Mouse (Mus musculus) liver, embryonic 15.5 days (tissue): ENCODE results near the gene Foxp1. TPM values are rescaled to one million over a fixed set of nuclear protein-coding genes. Genes with fewer than 3 reads are reported as not detected.

Experiments
- ATAC-seq: fragments of 200-750 bp; cut with Nextera tagmentation; 2 replicates; pipeline ENCODE4 v1.8.0; 2017; ENCODE audit warnings: moderate number of reproducible peaks, mild to moderate bottlenecking, moderate library complexity; ENCODE audit not compliant: insufficient read depth
- H3K27ac ChIP-seq: fragments of 300-500 bp; sonication (generic); replicated peaks from 2 replicates; pipeline ENCODE4 v1.5.1; 2015; ENCODE audit warnings: mild to moderate bottlenecking, inconsistent platforms
- H3K27me3 ChIP-seq: fragments of 300-500 bp; sonication (generic); 2 replicates; pipeline ENCODE4 v1.6.1; 2015; ENCODE audit warnings: mild to moderate bottlenecking, inconsistent platforms
- H3K36me3 ChIP-seq: fragments of 300-500 bp; sonication (generic); replicated peaks from 2 replicates; pipeline ENCODE4 v1.6.1; 2015; ENCODE audit warnings: moderate library complexity, mild to moderate bottlenecking, inconsistent platforms
- H3K4me1 ChIP-seq: fragments of 300-500 bp; sonication (generic); replicated peaks from 2 replicates; pipeline ENCODE4 v1.6.1; 2015; ENCODE audit warnings: inconsistent platforms
- H3K4me2 ChIP-seq: fragments of 300-500 bp; sonication (generic); 2 replicates; pipeline ENCODE4 v1.6.1; 2015; ENCODE audit warnings: moderate library complexity, mild to moderate bottlenecking, inconsistent platforms
- H3K4me3 ChIP-seq: fragments of 300-500 bp; sonication (generic); replicated peaks from 2 replicates; pipeline ENCODE4 v1.5.1; 2015; ENCODE audit warnings: mild to moderate bottlenecking, inconsistent platforms
- H3K9ac ChIP-seq: fragments of 300-500 bp; sonication (generic); 2 replicates; pipeline ENCODE4 v1.6.1; 2015; ENCODE audit warnings: moderate library complexity, mild to moderate bottlenecking, inconsistent platforms
- H3K9me3 ChIP-seq: fragments of 300-500 bp; sonication (generic); replicated peaks from 2 replicates; pipeline ENCODE4 v1.6.1; 2016; ENCODE audit warnings: inconsistent platforms
- WGBS: fragments of 180-500 bp; shearing (Covaris S2); methylation state at CpG from one replicate; pipeline ENCODE4 v1.1.7; 2015; ENCODE audit warnings: mixed read lengths; ENCODE audit not compliant: insufficient replicate concordance; 5-methylcytosine and 5-hydroxymethylcytosine counted together
- polyA plus RNA-seq: library from polyadenylated mRNA; unstranded; fragments of >200 nt; fragmentation: Nextera tagmentation; extraction: Ambion mirVana; gene quantifications from 2 replicates; pipeline ENCODE4 v1.2.1, GENCODE M21; 2015

Foxp1 gene
- polyA plus RNA-seq, 1 experiment from 2014 or later: 15.2 TPM

DNA sequence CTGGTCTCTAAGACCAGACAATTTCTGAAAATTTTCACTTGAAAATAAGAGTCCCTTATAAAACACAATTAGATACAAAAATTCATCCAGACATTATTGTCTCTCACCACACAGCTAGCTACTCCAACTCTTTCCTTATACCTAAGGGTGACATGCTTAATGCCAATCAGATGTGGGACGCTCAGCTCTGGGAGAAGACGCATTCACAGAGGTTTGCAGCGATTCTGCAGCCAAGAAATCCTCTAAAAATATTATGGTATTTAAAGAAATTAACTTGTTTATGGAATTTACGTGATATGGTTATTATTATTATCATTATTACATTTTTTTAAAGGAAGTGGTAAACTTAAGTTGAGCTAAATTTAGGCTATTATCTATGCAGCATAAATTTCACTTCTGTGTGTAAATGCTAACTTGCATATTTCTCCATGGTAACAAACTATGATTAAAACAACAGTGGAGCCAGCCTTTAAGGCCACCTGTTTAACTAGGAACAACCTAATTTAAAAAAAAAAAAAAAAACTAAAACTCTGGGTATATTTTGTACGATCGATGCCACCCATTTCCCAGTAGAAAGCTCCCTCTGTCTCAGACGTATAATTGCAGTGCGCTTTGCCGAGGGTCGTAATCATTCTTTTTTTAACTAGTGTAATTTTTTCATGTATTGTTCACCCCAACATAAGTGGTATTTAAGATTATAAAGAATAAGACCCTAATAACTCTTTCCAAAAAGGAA, 182.4 kb downstream of the Foxp1 start:
- 72% methylated on average over 10 of the region's 10 CpGs for WGBS
- ATAC-seq: no peak

DNA sequence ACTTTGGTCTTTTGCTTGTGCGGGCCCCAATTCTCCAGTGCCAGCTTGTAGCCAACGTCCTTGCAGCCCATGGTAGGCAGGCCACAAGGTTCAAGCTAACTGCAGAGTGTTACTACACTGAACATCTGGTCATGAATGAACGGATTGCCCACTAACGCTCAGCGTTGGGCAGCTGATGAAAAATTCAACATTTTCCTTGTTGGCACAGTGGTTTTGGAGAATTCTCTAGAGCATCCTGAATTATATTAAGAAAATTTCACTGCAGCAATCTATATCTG, 183.2 kb downstream of the Foxp1 start:
- Histone ChIP-seq H3K27ac (no peak overlapping the region), H3K9ac (no peak overlapping the region), H3K27me3 (no peaks in the 10 kb centered on the region), H3K36me3 (no peaks in the 10 kb centered on the region), H3K9me3 (no peaks in the 10 kb centered on the region), H3K4me3 (no peak overlapping the region), H3K4me2 (no peak overlapping the region), H3K4me1 (peaks cover 18% of the 10 kb centered on the region)
- WGBS: 21% methylated on average over 5 of the region's 5 CpGs
- no peak for ATAC-seq

More for the DNA sequence above, 182.4 kb downstream of the Foxp1 start:
- no peaks in the 10 kb centered on the region for H3K27me3 ChIP-seq
- no peak overlapping the region for H3K4me2 ChIP-seq
- no peaks in the 10 kb centered on the region for H3K36me3 ChIP-seq
- H3K27ac ChIP-seq: no peak overlapping the region
- H3K4me3 ChIP-seq: no peak overlapping the region
- peaks cover 18% of the 10 kb centered on the region for H3K4me1 ChIP-seq
- no peak overlapping the region for H3K9ac ChIP-seq
- no peaks in the 10 kb centered on the region for H3K9me3 ChIP-seq

DNA sequence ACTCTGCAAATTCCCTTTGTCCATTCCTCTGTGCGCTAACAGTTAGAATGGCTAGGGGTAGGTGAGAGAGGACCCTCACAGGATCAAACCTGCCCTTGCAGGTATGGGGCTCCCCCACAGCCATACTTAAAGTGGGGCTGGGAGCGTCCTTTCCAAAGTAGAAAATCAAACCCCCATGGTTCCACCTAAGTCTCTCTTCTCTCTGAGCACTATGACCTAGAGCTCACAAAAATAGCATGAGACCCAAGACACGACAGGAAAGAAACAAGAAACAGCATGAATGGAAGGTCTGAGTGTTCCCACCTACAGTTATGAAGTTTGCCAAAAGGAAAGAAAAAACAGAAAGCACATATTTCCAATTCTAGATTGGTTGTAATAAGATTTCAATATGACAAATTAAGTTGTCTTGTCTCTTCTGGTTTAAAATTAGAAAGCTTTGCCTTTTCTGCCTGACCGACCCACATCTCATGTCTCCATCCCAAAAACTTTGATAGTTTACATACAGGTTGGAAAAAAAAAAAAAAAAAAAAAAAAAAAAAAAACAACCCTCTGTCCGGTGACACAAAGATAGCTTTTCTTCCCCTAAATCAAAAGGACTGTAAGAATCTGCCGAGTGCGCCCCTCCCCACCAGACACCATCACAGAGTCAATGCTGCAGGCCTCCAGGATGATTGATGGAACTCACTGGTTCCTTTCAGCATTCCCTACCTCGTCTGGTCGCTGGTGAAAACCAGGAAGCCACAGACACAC, 183.8 kb downstream of the Foxp1 start:
- no peaks in the 10 kb centered on the region for H3K9me3 ChIP-seq
- H3K4me3 ChIP-seq: no peak overlapping the region

DNA sequence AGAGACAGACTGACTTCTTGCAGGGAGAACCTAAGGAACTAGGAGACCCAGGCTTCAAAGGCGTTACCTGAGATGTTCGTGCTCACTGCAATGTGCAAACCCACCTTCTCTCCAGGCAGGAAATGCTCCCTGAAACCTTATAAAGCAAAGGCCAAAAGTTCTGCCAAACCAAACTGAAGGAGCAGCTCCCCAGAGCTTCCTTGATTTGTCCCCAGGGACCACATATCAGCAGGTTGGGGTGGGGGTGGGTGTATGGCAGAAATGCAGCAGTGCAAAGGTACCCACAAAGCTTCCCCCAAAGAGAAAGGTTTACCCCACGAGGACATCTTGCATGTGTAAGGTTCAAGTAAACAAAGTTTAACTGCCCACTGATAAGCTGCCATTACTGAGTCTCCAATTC, 184.3 kb downstream of the Foxp1 start:
- ATAC-seq: no peak
- Histone ChIP-seq H3K4me3 (no peak overlapping the region), H3K27ac (0 out of 2 replicates have a peak overlapping the region, but pooled peaks have one; percentile 3), H3K4me2 (no peak overlapping the region), H3K36me3 (no peaks in the 10 kb centered on the region), H3K4me1 (peaks cover 18% of the 10 kb centered on the region), H3K9me3 (no peaks in the 10 kb centered on the region), H3K9ac (no peak overlapping the region), H3K27me3 (no peaks in the 10 kb centered on the region)
- 25% methylated on average over 3 of the region's 3 CpGs for WGBS

More for the DNA sequence above, 183.8 kb downstream of the Foxp1 start:
- no peak for ATAC-seq
- Histone ChIP-seq H3K27me3 (no peaks in the 10 kb centered on the region), H3K36me3 (no peaks in the 10 kb centered on the region), H3K27ac (no peak overlapping the region), H3K4me1 (peaks cover 18% of the 10 kb centered on the region), H3K4me2 (no peak overlapping the region), H3K9ac (no peak overlapping the region)
- WGBS: 40% methylated on average over 9 of the region's 9 CpGs

DNA sequence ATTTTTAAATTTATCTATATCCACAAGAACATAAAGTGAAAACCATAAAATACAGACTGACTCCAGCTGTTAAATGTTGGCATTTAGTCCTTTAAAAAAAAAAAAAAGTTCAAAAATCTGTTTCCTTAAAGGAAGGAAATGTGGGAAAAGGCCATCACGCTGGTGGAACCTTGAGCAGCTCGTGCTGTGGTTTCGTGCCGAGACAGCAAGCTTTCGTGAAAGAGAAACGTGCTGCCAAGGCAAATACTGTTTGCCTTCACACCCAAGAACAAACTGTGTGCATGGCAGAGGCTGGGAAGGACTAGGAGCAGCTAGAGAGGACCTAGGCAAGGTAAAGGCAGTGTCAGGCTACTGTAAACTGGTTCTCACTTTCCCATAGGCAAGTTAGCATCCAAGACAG, 184.9 kb downstream of the Foxp1 start:
- H3K27ac ChIP-seq: 0 out of 2 replicates have a peak overlapping the region, but pooled peaks have one; percentile 3
- no peak for ATAC-seq
- no peak overlapping the region for H3K4me3 ChIP-seq
- WGBS: 24% methylated on average over 6 of the region's 6 CpGs
- no peak overlapping the region for H3K9ac ChIP-seq
- no peaks in the 10 kb centered on the region for H3K9me3 ChIP-seq
- no peak overlapping the region for H3K4me2 ChIP-seq
- H3K36me3 ChIP-seq: no peaks in the 10 kb centered on the region
- H3K4me1 ChIP-seq: peaks cover 18% of the 10 kb centered on the region
- no peaks in the 10 kb centered on the region for H3K27me3 ChIP-seq

DNA sequence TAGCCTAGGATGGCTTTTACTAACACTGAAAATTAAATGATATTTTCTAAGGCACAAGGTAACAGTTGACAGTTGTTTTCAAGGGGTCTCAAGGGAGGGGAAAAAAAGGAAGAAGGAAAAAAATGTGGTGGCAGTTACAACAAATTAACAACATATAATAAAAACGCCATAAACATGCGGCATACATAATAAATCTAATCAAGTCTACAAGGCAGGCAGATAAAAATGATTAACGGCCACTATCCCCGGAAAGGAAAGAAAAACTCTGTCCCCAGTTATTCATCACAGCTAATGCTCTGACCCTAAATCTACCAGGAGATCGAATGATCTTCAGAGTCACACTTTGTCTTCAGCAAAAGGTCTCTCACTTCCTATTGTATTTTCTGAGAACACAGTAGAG, 186.3 kb downstream of the Foxp1 start:
- Histone ChIP-seq H3K36me3 (no peaks in the 10 kb centered on the region), H3K27me3 (no peaks in the 10 kb centered on the region), H3K4me2 (no peak overlapping the region), H3K27ac (no peak overlapping the region), H3K9ac (no peak overlapping the region), H3K4me3 (no peak overlapping the region), H3K4me1 (peaks cover 18% of the 10 kb centered on the region), H3K9me3 (no peaks in the 10 kb centered on the region)
- 45% methylated on average over 5 of the region's 5 CpGs for WGBS
- ATAC-seq: no peak

DNA sequence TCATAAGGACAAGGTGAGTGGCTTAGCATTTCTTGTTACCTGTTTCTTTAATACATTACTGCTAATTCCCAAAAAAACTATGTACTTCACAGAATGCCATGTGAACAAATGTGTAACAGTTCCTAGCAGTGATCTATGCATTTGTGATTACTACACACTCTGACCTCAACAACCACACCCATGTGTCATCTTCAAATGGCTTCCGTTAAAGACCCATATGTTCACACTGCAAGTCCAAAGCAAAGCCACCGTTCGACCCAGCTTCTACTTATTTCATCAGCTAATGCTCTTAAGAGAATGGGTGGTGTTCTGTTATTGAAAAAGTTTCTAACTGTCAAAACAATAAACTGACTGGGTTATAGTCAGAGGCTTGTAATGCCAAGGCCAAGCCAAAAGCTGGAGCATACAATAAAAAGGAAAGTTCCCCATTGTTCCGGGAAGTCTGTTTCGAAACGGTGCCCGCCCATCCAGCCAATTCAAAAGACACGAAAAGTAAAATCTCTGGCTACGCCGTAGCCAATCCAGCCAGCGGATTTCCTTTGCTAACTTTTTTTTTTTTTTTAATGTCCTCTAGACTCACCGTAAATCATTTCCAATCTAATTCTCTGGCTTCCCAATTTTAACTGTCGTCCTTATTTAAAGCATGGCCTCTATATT, 187.2 kb downstream of the Foxp1 start:
- H3K27ac ChIP-seq: no peak overlapping the region
- peaks cover 18% of the 10 kb centered on the region for H3K4me1 ChIP-seq
- H3K4me3 ChIP-seq: no peak overlapping the region
- no peak overlapping the region for H3K9ac ChIP-seq
- no peaks in the 10 kb centered on the region for H3K9me3 ChIP-seq
- H3K27me3 ChIP-seq: no peaks in the 10 kb centered on the region
- WGBS: 62% methylated on average over 13 of the region's 13 CpGs
- H3K4me2 ChIP-seq: no peak overlapping the region
- H3K36me3 ChIP-seq: no peaks in the 10 kb centered on the region
- no peak for ATAC-seq

DNA sequence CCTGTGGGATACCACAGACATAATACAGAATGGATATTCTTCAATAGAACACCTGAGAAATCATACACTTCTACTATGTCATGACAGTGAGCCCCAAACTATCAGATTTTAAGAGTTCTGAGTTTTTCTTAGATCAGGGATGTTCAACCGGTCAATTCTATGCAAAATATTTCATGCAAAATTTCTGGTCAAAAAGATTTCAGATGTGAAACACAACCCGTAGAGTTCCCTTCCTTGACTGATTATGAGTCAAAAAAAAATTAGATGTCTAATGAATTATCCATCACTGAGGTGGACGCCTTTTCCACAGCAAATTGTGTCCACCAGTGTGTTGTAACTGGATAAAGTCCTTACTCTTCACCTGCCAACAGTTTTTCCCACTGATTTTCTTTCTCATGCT, 188.3 kb downstream of the Foxp1 start:
- Histone ChIP-seq H3K27ac (no peak overlapping the region), H3K36me3 (no peaks in the 10 kb centered on the region), H3K9ac (no peak overlapping the region), H3K27me3 (no peaks in the 10 kb centered on the region), H3K9me3 (no peaks in the 10 kb centered on the region), H3K4me1 (peaks cover 15% of the 10 kb centered on the region), H3K4me2 (no peak overlapping the region), H3K4me3 (no peak overlapping the region)
- WGBS: 75% methylated on average over 3 of the region's 3 CpGs
- no peak for ATAC-seq

DNA sequence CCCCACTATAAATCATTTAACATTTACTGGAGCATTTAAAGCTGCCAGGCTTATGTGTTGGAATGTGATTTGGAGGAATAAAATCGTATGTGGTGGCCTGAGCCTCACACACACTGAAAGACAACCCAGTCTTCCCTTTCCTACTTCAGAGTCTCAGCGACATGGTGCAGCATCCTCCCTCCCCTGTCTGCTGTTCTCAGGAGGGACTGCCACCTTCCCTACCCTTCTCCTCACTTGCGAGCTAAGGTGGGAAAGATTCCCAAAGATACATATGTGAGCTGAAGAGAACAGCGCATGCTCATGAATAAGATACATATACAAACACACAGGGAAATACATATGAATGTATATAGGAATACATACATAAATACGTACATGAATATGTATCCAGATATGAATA, 189.4 kb downstream of the Foxp1 start:
- Histone ChIP-seq H3K4me2 (no peak overlapping the region), H3K36me3 (no peaks in the 10 kb centered on the region), H3K27ac (no peak overlapping the region), H3K4me1 (peaks cover 6% of the 10 kb centered on the region; the same call in 1 of the 2 replicates), H3K4me3 (no peak overlapping the region), H3K9ac (no peak overlapping the region), H3K27me3 (no peaks in the 10 kb centered on the region), H3K9me3 (no peaks in the 10 kb centered on the region)
- ATAC-seq: no peak
- 68% methylated on average over 5 of the region's 5 CpGs for WGBS

DNA sequence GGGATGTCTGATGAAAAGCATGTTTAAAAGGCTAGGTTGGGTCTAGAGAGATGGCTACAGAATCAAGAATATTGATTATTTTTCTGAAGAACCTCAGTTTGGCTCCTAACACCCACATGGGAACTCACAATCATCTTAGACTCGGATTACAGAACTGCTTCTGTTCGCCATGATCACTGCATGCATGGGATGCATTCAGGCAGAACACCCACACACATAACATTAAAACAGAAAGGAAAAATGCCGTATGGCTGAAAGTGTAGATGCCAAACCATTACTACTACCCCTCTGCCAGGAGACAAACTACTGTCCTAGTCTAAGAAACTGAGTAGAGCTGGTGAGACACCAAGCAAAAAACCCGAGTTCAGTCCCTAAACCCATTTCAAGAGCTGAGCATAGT, 192.4 kb downstream of the Foxp1 start:
- H3K27me3 ChIP-seq: no peaks in the 10 kb centered on the region
- H3K36me3 ChIP-seq: no peaks in the 10 kb centered on the region
- H3K4me1 ChIP-seq: no peaks in the 10 kb centered on the region
- no peak overlapping the region for H3K4me3 ChIP-seq
- no peak overlapping the region for H3K4me2 ChIP-seq
- H3K9ac ChIP-seq: no peak overlapping the region
- no peaks in the 10 kb centered on the region for H3K9me3 ChIP-seq
- no peak overlapping the region for H3K27ac ChIP-seq
- 78% methylated on average over 4 of the region's 4 CpGs for WGBS
- ATAC-seq: no peak

DNA sequence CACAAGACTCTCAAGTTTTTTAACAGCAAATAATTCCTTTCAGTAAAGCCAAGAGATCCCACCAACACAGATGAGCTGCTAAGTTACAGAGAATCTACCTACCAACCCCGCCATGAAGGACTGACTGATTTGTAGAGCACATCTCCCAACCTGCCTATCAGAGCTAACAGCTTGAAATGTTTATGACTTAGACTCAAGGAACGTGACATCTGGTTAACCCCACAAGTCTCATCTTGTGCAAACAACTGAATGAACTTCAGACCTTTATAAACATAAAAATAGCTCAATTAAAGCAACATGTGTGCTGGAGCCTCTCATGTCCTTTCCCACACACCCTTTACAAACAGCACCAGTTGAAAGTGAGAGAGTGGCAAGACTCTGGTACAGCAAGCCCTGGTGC, 193.9 kb downstream of the Foxp1 start:
- Histone ChIP-seq H3K27me3 (no peaks in the 10 kb centered on the region), H3K27ac (no peak overlapping the region), H3K4me1 (no peaks in the 10 kb centered on the region), H3K9ac (no peak overlapping the region), H3K36me3 (no peaks in the 10 kb centered on the region), H3K4me3 (no peak overlapping the region), H3K4me2 (no peak overlapping the region), H3K9me3 (no peaks in the 10 kb centered on the region)
- ATAC-seq: no peak
- 53% methylated on average over 2 of the region's 2 CpGs for WGBS
